Mouse (Mus musculus) testis, adult 2 months (tissue): ENCODE data around the gene Prdm8.

Experiments
- CTCF ChIP-seq: fragments of 200-500 bp; IDR thresholded peaks from 2 replicates; pipeline ENCODE4 v1.5.1; 2012; ENCODE audit warnings: low read depth, mild to moderate bottlenecking, inconsistent platforms, low read length, moderate library complexity; ENCODE audit not compliant: control insufficient read depth, insufficient read depth, insufficient replicate concordance
- POLR2A ChIP-seq: fragments of 200-500 bp; IDR thresholded peaks from 2 replicates; pipeline ENCODE4 v1.6.1; 2012; ENCODE audit warnings: low read depth, mild to moderate bottlenecking, inconsistent platforms, low read length, moderate library complexity; ENCODE audit not compliant: control insufficient read depth

- TF ChIP-seq POLR2A (no peak), CTCF (no peak)
These were observed 20.1 kb upstream of the Prdm8 start for GRCm38 (mm10) chr5:98146895-98147294.
